Mouse (Mus musculus) limb, embryonic 15.5 days (tissue): ENCODE data around the gene Gm11596. TPM values are rescaled to one million over a fixed set of nuclear protein-coding genes. Genes with fewer than 3 reads are reported as not detected.

Experiments used
- ATAC-seq: fragments of 200-750 bp; cut with Nextera tagmentation; 2 replicates; pipeline ENCODE4 v1.8.0; 2017; ENCODE audit warnings: low read depth, moderate TSS enrichment; ENCODE audit not compliant: insufficient number of reproducible peaks, low FRiP score, low TSS enrichment
- H3K27ac ChIP-seq: fragments of 300-500 bp; sonication (generic); 2 replicates; pipeline ENCODE4 v1.5.1; 2015; ENCODE audit warnings: moderate library complexity, mild to moderate bottlenecking, inconsistent platforms
- H3K27me3 ChIP-seq: fragments of 300-500 bp; sonication (generic); 2 replicates; pipeline ENCODE4 v1.6.1; 2015; ENCODE audit warnings: inconsistent platforms
- H3K36me3 ChIP-seq: fragments of 300-500 bp; sonication (generic); 2 replicates; pipeline ENCODE4 v1.6.1; 2015; ENCODE audit warnings: inconsistent platforms
- H3K4me1 ChIP-seq: fragments of 300-500 bp; sonication (generic); 2 replicates; pipeline ENCODE4 v1.6.1; 2015; ENCODE audit warnings: inconsistent platforms
- H3K4me2 ChIP-seq: fragments of 300-500 bp; sonication (generic); 2 replicates; pipeline ENCODE4 v1.6.1; 2015; ENCODE audit warnings: mild to moderate bottlenecking, inconsistent platforms
- H3K4me3 ChIP-seq: fragments of 300-500 bp; sonication (generic); 2 replicates; pipeline ENCODE4 v1.5.1; 2015; ENCODE audit warnings: mild to moderate bottlenecking, inconsistent platforms
- H3K9ac ChIP-seq: fragments of 300-500 bp; sonication (generic); 2 replicates; pipeline ENCODE4 v1.6.1; 2015; ENCODE audit warnings: inconsistent platforms
- H3K9me3 ChIP-seq: fragments of 300-500 bp; sonication (generic); 2 replicates; pipeline ENCODE4 v1.6.1; 2016; ENCODE audit warnings: inconsistent platforms
- WGBS: fragments of 180-500 bp; shearing (Covaris S2); methylation state at CpG from one replicate; pipeline ENCODE4 v1.1.7; 2015; 5-methylcytosine and 5-hydroxymethylcytosine counted together
- polyA plus RNA-seq: library from polyadenylated mRNA; unstranded; fragments of >200 nt; fragmentation: Nextera tagmentation; extraction: Ambion mirVana; gene quantifications from 2 replicates; pipeline ENCODE4 v1.2.1, GENCODE M21; 2015

Gene Gm11596
- polyA plus RNA-seq, 1 experiment from 2014 or later, result not detected

- Histone ChIP-seq H3K27ac (no peak overlapping the region), H3K9me3 (no peaks in the 10 kb centered on the region), H3K4me2 (no peak overlapping the region), H3K4me1 (no peaks in the 10 kb centered on the region), H3K36me3 (no peaks in the 10 kb centered on the region), H3K27me3 (no peaks in the 10 kb centered on the region), H3K4me3 (no peak overlapping the region), H3K9ac (no peak overlapping the region)
- WGBS, result 85% methylated on average over 3 of the region's 3 CpGs
- no peak for ATAC-seq
These were observed 49.3 kb downstream of the Gm11596 start for GRCm38 (mm10) chr11:99743985-99744384.

Other genes with a start within 250 kb of the Gm11596 start
- 4.0 and 5.6 TPM in 2 replicates for gene Krtap3-3, start 242.6 kb downstream of the Gm11596 start, polyA plus RNA-seq
- gene Krtap3-2, start 236.6 kb downstream of the Gm11596 start, polyA plus RNA-seq, result 0.24 TPM in 1 of 2 replicates, not detected in the other
- gene Gm11939, start 234.0 kb downstream of the Gm11596 start, polyA plus RNA-seq, result not detected in 2 replicates
- 6.4 and 15.3 TPM in 2 replicates for gene Krtap3-1, start 226.8 kb downstream of the Gm11596 start, polyA plus RNA-seq
- 0.22 TPM in 1 of 2 replicates, not detected in the other for gene Krtap1-5, start 212.5 kb downstream of the Gm11596 start, polyA plus RNA-seq
- gene Krtap1-4, start 209.8 kb downstream of the Gm11596 start, polyA plus RNA-seq, result not detected in 2 replicates
- gene Krtap1-3, start 202.1 kb downstream of the Gm11596 start, polyA plus RNA-seq, result not detected in 2 replicates
- gene Krtap9-3, start 195.4 kb downstream of the Gm11596 start, polyA plus RNA-seq, result not detected in 2 replicates
- gene Gm11938, start 190.2 kb downstream of the Gm11596 start, polyA plus RNA-seq, result not detected in 2 replicates
- not detected in 2 replicates for gene Gm11937, start 183.3 kb downstream of the Gm11596 start, polyA plus RNA-seq
- gene Krtap2-4, start 178.6 kb downstream of the Gm11596 start, polyA plus RNA-seq, result not detected in 2 replicates
- gene Gm11562, start 173.0 kb downstream of the Gm11596 start, polyA plus RNA-seq, result not detected in 2 replicates
- not detected in 2 replicates for gene Krtap4-1, start 165.2 kb downstream of the Gm11596 start, polyA plus RNA-seq
- not detected in 2 replicates for gene Krtap4-2, start 158.4 kb downstream of the Gm11596 start, polyA plus RNA-seq
- not detected in 2 replicates for gene Krtap4-7, start 149.4 kb downstream of the Gm11596 start, polyA plus RNA-seq
- not detected in 2 replicates for gene Gm11555, start 143.2 kb downstream of the Gm11596 start, polyA plus RNA-seq
- gene Gm11563, start 134.5 kb downstream of the Gm11596 start, polyA plus RNA-seq, result not detected in 2 replicates
- not detected in 2 replicates for gene Krtap4-6, start 127.5 kb downstream of the Gm11596 start, polyA plus RNA-seq
- not detected in 2 replicates for gene Gm14190, start 102.7 kb downstream of the Gm11596 start, polyA plus RNA-seq
- gene Gm14180, start 59.2 kb downstream of the Gm11596 start, polyA plus RNA-seq, result not detected in 2 replicates
- gene Gm11595, start 20.6 kb downstream of the Gm11596 start, polyA plus RNA-seq, result not detected in 2 replicates
- gene Krtap4-8, start 12.8 kb downstream of the Gm11596 start, polyA plus RNA-seq, result not detected in 2 replicates
- gene Krtap4-9, start 8.3 kb downstream of the Gm11596 start, polyA plus RNA-seq, result not detected in 2 replicates
- gene Gm11569, start 5.5 kb upstream of the Gm11596 start, polyA plus RNA-seq, result not detected in 2 replicates
- gene Gm11554, start 11.0 kb upstream of the Gm11596 start, polyA plus RNA-seq, result not detected in 2 replicates
- not detected in 2 replicates for gene Krtap4-13, start 16.4 kb upstream of the Gm11596 start, polyA plus RNA-seq
- not detected in 2 replicates for gene Gm11564, start 22.2 kb upstream of the Gm11596 start, polyA plus RNA-seq
- gene 2300003K06Rik, start 44.6 kb upstream of the Gm11596 start, polyA plus RNA-seq, result not detected in 2 replicates
- gene Krtap4-16, start 58.1 kb upstream of the Gm11596 start, polyA plus RNA-seq, result not detected in 2 replicates
- not detected in 2 replicates for gene Gm11568, start 64.5 kb upstream of the Gm11596 start, polyA plus RNA-seq
- gene Gm11559, start 71.0 kb upstream of the Gm11596 start, polyA plus RNA-seq, result not detected in 2 replicates
- not detected in 2 replicates for gene Krtap9-1, start 79.9 kb upstream of the Gm11596 start, polyA plus RNA-seq
- not detected in 2 replicates for gene Gm11567, start 85.7 kb upstream of the Gm11596 start, polyA plus RNA-seq
- not detected in 2 replicates for gene Krtap31-1, start 114.5 kb upstream of the Gm11596 start, polyA plus RNA-seq
- not detected in 2 replicates for gene Gm11565, start 121.3 kb upstream of the Gm11596 start, polyA plus RNA-seq
- not detected in 2 replicates for gene Krtap31-2, start 142.8 kb upstream of the Gm11596 start, polyA plus RNA-seq
- gene Krtap9-5, start 155.0 kb upstream of the Gm11596 start, polyA plus RNA-seq, result not detected in 2 replicates
- gene Krtap29-1, start 185.6 kb upstream of the Gm11596 start, polyA plus RNA-seq, result not detected in 2 replicates
- gene Krtap16-1, start 193.1 kb upstream of the Gm11596 start, polyA plus RNA-seq, result 0.09 TPM in 1 of 2 replicates, not detected in the other
- 0.47 and 0.48 TPM in 2 replicates for gene Krtap17-1, start 200.5 kb upstream of the Gm11596 start, polyA plus RNA-seq
- 0.18 and 0.58 TPM in 2 replicates for gene Krt33a, start 222.7 kb upstream of the Gm11596 start, polyA plus RNA-seq
- gene Krt33b, start 236.4 kb upstream of the Gm11596 start, polyA plus RNA-seq, result 1.1 and 1.7 TPM in 2 replicates
- gene Krt34, start 248.1 kb upstream of the Gm11596 start, polyA plus RNA-seq, result 1.1 and 2.6 TPM in 2 replicates